Mouse (Mus musculus): Measurements from ENCODE around the gene Ebf3. TPM values are rescaled to one million over a fixed set of nuclear protein-coding genes. Genes with fewer than 3 reads are reported as not detected.

Ebf3 gene
- 12.9 and 13.0 TPM in 2 replicates for polyA plus RNA-seq (2014; fragmentation: Nextera tagmentation; extraction: Ambion mirVana)

GRCm38 (mm10) chr7:137313904-137314691, at the start of gene Ebf3:
Gene Ebf3, minus strand, starts transcription at chr7:137314445.
- Histone ChIP-seq H3K27ac (ENCODE audit: low read depth, low read length) (peak within 1 kb of the TSS; percentile 93), H3K36me3 (ENCODE audit: control insufficient read depth, insufficient read depth, low read length) (no peaks in the 10 kb centered on the region), H3K4me2 (ENCODE audit: low read depth) (peak within 1 kb of the TSS; percentile 91), H3K27me3 (ENCODE audit: control insufficient read depth, insufficient read depth, low read length) (peaks cover 64% of the 10 kb centered on the region), H3K9ac (ENCODE audit: low read length) (peak within 1 kb of the TSS; percentile 91), H3K4me1 (ENCODE audit: control insufficient read depth, insufficient read depth, low read length) (peaks cover 36% of the 10 kb centered on the region), H3K4me3 (ENCODE audit: low read depth, low read length) (peak within 1 kb of the TSS; percentile 87), H3K9me3 (ENCODE audit: control insufficient read depth, low read length) (no peaks in the 10 kb centered on the region)
- ATAC-seq (ENCODE audit: insufficient read depth, low FRiP score, low TSS enrichment) (peak; percentile 71), DNase-seq (ENCODE audit: low spot score) (peak; percentile 94)
- WGBS = under 1% methylated on average over 88 of the region's 127 CpGs

GRCm38 (mm10) chr7:137346860-137347259, 32.6 kb upstream of the Ebf3 start:
- Histone ChIP-seq H3K4me1 (ENCODE audit: control insufficient read depth, insufficient read depth, low read length) (no peaks in the 10 kb centered on the region), H3K9ac (ENCODE audit: low read length) (no peak overlapping the region), H3K9me3 (ENCODE audit: control insufficient read depth, low read length) (no peaks in the 10 kb centered on the region), H3K4me2 (ENCODE audit: low read depth) (no peak overlapping the region), H3K4me3 (ENCODE audit: low read depth, low read length) (no peak overlapping the region), H3K36me3 (ENCODE audit: control insufficient read depth, insufficient read depth, low read length) (no peaks in the 10 kb centered on the region), H3K27me3 (ENCODE audit: control insufficient read depth, insufficient read depth, low read length) (no peaks in the 10 kb centered on the region), H3K27ac (ENCODE audit: low read depth, low read length) (no peak overlapping the region)
- WGBS = 75% methylated on average over 7 of the region's 7 CpGs
- ATAC-seq (ENCODE audit: insufficient read depth, low FRiP score, low TSS enrichment) (no peak), DNase-seq (ENCODE audit: low spot score) (no peak)

- H3K4me3 ChIP-seq (ENCODE audit: low read depth, low read length) = no peak overlapping the region
- no peaks in the 10 kb centered on the region for H3K9me3 ChIP-seq (ENCODE audit: control insufficient read depth, low read length)
- DNase-seq (ENCODE audit: low spot score) = no peak
- no peaks in the 10 kb centered on the region for H3K4me1 ChIP-seq (ENCODE audit: control insufficient read depth, insufficient read depth, low read length)
- 80% methylated on average over 10 of the region's 10 CpGs for WGBS
- H3K36me3 ChIP-seq (ENCODE audit: control insufficient read depth, insufficient read depth, low read length) = no peaks in the 10 kb centered on the region
- no peaks in the 10 kb centered on the region for H3K27me3 ChIP-seq (ENCODE audit: control insufficient read depth, insufficient read depth, low read length)
- H3K27ac ChIP-seq (ENCODE audit: low read depth, low read length) = no peak overlapping the region
- H3K4me2 ChIP-seq (ENCODE audit: low read depth) = no peak overlapping the region
- H3K9ac ChIP-seq (ENCODE audit: low read length) = no peak overlapping the region
- no peak for ATAC-seq (ENCODE audit: insufficient read depth, low FRiP score, low TSS enrichment)
These were observed 31.8 kb upstream of the Ebf3 start for GRCm38 (mm10) chr7:137346068-137346467.

- H3K36me3 ChIP-seq (ENCODE audit: control insufficient read depth, insufficient read depth, low read length) = no peaks in the 10 kb centered on the region
- no peaks in the 10 kb centered on the region for H3K4me1 ChIP-seq (ENCODE audit: control insufficient read depth, insufficient read depth, low read length)
- 88% methylated on average over 2 of the region's 2 CpGs for WGBS
- DNase-seq (ENCODE audit: low spot score) (no peak), ATAC-seq (ENCODE audit: insufficient read depth, low FRiP score, low TSS enrichment) (no peak)
- H3K27ac ChIP-seq (ENCODE audit: low read depth, low read length) = no peak overlapping the region
- H3K9ac ChIP-seq (ENCODE audit: low read length) = no peak overlapping the region
- no peaks in the 10 kb centered on the region for H3K27me3 ChIP-seq (ENCODE audit: control insufficient read depth, insufficient read depth, low read length)
- no peaks in the 10 kb centered on the region for H3K9me3 ChIP-seq (ENCODE audit: control insufficient read depth, low read length)
- no peak overlapping the region for H3K4me3 ChIP-seq (ENCODE audit: low read depth, low read length)
- no peak overlapping the region for H3K4me2 ChIP-seq (ENCODE audit: low read depth)
These were observed 19.7 kb upstream of the Ebf3 start for GRCm38 (mm10) chr7:137333951-137334350.

- ATAC-seq (ENCODE audit: insufficient read depth, low FRiP score, low TSS enrichment) (no peak), DNase-seq (ENCODE audit: low spot score) (no peak)
- H3K4me2 ChIP-seq (ENCODE audit: low read depth) = peak overlapping the region; percentile 72
- H3K27me3 ChIP-seq (ENCODE audit: control insufficient read depth, insufficient read depth, low read length) = peaks cover 57% of the 10 kb centered on the region
- peak overlapping the region; percentile 54 for H3K9ac ChIP-seq (ENCODE audit: low read length)
- no peaks in the 10 kb centered on the region for H3K36me3 ChIP-seq (ENCODE audit: control insufficient read depth, insufficient read depth, low read length)
- peak overlapping the region; percentile 42 for H3K4me3 ChIP-seq (ENCODE audit: low read depth, low read length)
- H3K9me3 ChIP-seq (ENCODE audit: control insufficient read depth, low read length) = no peaks in the 10 kb centered on the region
- no peak overlapping the region for H3K27ac ChIP-seq (ENCODE audit: low read depth, low read length)
- 0% methylated on average over 21 of the region's 21 CpGs for WGBS
- H3K4me1 ChIP-seq (ENCODE audit: control insufficient read depth, insufficient read depth, low read length) = peaks cover 32% of the 10 kb centered on the region
These were observed 8.7 kb upstream of the Ebf3 start for GRCm38 (mm10) chr7:137322926-137323325.

- Histone ChIP-seq H3K4me2 (ENCODE audit: low read depth) (peak overlapping the region; percentile 72), H3K9me3 (ENCODE audit: control insufficient read depth, low read length) (no peaks in the 10 kb centered on the region), H3K27me3 (ENCODE audit: control insufficient read depth, insufficient read depth, low read length) (peaks cover 64% of the 10 kb centered on the region), H3K4me1 (ENCODE audit: control insufficient read depth, insufficient read depth, low read length) (peaks cover 35% of the 10 kb centered on the region), H3K27ac (ENCODE audit: low read depth, low read length) (no peak overlapping the region), H3K9ac (ENCODE audit: low read length) (peak overlapping the region; percentile 54), H3K36me3 (ENCODE audit: control insufficient read depth, insufficient read depth, low read length) (no peaks in the 10 kb centered on the region), H3K4me3 (ENCODE audit: low read depth, low read length) (peak overlapping the region; percentile 42)
- under 1% methylated on average over 59 of the region's 72 CpGs for WGBS
- DNase-seq (ENCODE audit: low spot score) = peak; percentile 58
- ATAC-seq (ENCODE audit: insufficient read depth, low FRiP score, low TSS enrichment) = no peak
These were observed 7.9 kb upstream of the Ebf3 start for GRCm38 (mm10) chr7:137321961-137322784.

GRCm38 (mm10) chr7:137321141-137321813, 7.0 kb upstream of the Ebf3 start:
- H3K4me2 ChIP-seq (ENCODE audit: low read depth) = peak overlapping the region; percentile 72
- H3K36me3 ChIP-seq (ENCODE audit: control insufficient read depth, insufficient read depth, low read length) = no peaks in the 10 kb centered on the region
- peaks cover 72% of the 10 kb centered on the region for H3K27me3 ChIP-seq (ENCODE audit: control insufficient read depth, insufficient read depth, low read length)
- peak overlapping the region; percentile 14; the same call in 1 of the 2 replicates for H3K9ac ChIP-seq (ENCODE audit: low read length)
- no peaks in the 10 kb centered on the region for H3K9me3 ChIP-seq (ENCODE audit: control insufficient read depth, low read length)
- under 1% methylated on average over 52 of the region's 52 CpGs for WGBS
- DNase-seq (ENCODE audit: low spot score) (peak; percentile 91), ATAC-seq (ENCODE audit: insufficient read depth, low FRiP score, low TSS enrichment) (peak; percentile 38; the same call in 1 of the 2 replicates)
- 0 out of 2 replicates have a peak overlapping the region, but pooled peaks have one; percentile 34 for H3K27ac ChIP-seq (ENCODE audit: low read depth, low read length)
- peak overlapping the region; percentile 34 for H3K4me3 ChIP-seq (ENCODE audit: low read depth, low read length)
- peaks cover 43% of the 10 kb centered on the region for H3K4me1 ChIP-seq (ENCODE audit: control insufficient read depth, insufficient read depth, low read length)

- H3K9ac ChIP-seq (ENCODE audit: low read length) = 0 out of 2 replicates have a peak overlapping the region, but pooled peaks have one; percentile 4
- no peak overlapping the region for H3K27ac ChIP-seq (ENCODE audit: low read depth, low read length)
- peaks cover 50% of the 10 kb centered on the region for H3K4me1 ChIP-seq (ENCODE audit: control insufficient read depth, insufficient read depth, low read length)
- no peaks in the 10 kb centered on the region for H3K9me3 ChIP-seq (ENCODE audit: control insufficient read depth, low read length)
- ATAC-seq (ENCODE audit: insufficient read depth, low FRiP score, low TSS enrichment) (no peak), DNase-seq (ENCODE audit: low spot score) (peak; percentile 30)
- 1% methylated on average over 11 of the region's 11 CpGs for WGBS
- peak overlapping the region; percentile 34 for H3K4me3 ChIP-seq (ENCODE audit: low read depth, low read length)
- no peaks in the 10 kb centered on the region for H3K36me3 ChIP-seq (ENCODE audit: control insufficient read depth, insufficient read depth, low read length)
- H3K27me3 ChIP-seq (ENCODE audit: control insufficient read depth, insufficient read depth, low read length) = peaks cover 82% of the 10 kb centered on the region
- peak overlapping the region; percentile 72 for H3K4me2 ChIP-seq (ENCODE audit: low read depth)
These were observed 6.1 kb upstream of the Ebf3 start for GRCm38 (mm10) chr7:137320320-137320719.

All from neural tube, embryonic 11.5 days (tissue).